Mouse (Mus musculus): ENCODE measurements at regions not wholly inside any gene's neighbourhood (a gene's known extent, or its start where the extent isn't known, plus 50 kb on each side); places are given as distances from the start of the nearest gene placed in this dataset.

DNA sequence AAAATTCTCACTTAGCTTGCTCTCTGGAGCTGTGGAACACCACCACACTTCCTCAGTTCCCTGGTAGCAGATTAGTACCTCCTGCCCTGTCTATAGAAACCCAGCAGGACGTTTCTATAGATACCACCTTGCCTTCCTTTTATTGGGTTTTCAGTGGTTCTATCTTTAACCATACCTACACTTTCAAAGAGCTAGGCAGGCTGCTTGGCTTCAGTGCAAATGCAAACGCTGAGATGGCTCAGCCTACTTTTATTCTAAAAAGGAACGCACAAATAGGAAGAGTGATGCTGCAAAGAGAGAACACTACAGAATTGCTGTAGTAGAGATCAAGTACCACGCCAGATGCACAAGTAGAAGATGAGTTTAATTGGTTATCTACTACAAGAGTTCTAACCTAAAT, 120.9 kb upstream of the Ifne start:
- no peak for DNase-seq

DNA sequence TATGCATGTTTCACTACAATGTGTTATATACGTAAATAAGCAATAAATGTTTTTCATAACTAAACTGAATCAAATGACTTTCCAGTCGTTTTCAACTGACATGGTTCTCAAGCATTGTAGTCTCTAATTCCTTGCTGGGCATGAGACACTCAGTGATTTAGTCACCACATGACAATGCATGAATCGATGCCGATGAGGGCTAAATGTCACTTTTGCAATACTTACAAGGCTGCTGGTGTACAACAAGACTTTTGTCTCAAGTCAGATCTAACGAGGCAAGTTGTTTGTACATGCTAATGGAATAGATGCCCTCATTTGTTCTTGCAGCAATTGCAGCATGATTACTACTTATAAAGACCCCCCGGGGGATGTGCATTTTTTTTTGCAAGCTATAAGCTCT, 120.2 kb upstream of the Ifne start:
- no peak for DNase-seq

DNA sequence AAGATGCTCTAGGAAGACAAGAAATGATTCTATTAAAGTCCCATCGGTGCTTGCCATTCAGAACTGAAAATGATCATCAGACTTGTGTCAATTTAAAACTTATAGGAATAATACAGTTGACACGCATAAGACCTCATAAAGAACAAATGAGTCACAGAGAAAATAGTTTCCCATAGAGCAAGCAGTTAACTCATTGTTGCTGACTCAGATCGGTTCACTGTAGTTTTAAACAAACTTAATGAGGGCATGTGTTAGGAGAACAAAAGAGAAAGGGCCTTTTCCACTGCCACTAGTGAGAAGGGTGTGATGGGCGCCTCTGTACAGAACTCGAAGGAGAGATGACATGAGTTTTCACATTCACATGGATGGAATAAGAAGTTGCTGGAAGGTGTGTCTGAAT, 118.3 kb upstream of the Ifne start:
- DNase-seq: no peak

DNA sequence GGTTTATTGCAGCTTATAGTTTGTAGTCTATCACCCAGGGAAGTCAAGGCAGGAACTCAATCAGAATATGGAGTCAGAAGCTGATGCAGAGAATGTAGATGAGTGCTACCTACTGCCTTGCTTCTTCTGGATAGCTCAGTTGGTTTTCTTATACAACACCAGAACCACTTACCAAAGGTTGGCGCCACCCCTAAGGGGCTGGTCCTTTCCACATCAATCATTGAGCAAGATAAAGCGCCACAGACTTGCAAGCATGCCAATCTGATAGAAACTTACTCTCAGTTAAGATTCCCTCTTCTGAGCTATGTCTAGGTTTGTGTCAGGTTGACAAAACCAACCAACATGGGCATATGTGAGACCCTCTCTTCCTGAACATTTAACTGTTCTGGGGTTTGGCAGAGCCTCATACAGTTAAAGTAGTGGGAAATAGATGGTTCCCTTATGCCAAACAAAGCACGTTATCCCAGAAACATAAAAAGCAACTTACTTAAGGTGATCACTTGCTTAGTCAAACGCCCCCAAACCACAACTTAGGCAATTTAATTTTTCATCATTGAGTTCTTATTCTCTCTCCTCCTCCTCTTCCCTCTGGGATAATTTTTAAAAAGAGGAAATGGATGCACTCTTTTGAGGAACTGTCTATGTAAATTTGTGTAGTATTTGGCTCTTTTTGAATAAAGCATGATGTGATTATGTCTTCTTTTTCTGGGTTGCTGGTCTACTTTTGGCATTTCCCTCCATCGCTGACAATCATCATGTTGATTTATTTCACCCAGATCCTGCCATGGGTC, 115.3 kb upstream of the Ifne start:
- DNase-seq: no peak

DNA sequence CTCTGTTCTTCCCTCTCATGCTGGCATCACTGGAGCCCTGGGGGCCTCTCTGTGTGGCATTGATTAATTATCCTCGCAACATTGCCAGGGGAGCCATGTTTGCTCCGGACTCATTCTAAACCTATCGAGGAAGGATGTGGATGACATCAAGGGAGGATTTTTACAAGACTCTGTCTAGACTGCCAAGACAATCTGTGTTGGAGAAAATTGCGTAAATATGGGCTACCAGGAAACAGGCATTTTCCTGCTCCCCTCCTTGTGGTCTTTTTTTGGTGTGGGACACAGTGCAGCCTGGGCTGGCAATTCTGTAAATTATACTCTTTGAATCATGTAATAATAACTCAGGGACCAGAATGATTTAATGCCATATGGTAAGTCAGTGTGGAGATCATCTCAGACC, 114.5 kb upstream of the Ifne start:
- DNase-seq: no peak

DNA sequence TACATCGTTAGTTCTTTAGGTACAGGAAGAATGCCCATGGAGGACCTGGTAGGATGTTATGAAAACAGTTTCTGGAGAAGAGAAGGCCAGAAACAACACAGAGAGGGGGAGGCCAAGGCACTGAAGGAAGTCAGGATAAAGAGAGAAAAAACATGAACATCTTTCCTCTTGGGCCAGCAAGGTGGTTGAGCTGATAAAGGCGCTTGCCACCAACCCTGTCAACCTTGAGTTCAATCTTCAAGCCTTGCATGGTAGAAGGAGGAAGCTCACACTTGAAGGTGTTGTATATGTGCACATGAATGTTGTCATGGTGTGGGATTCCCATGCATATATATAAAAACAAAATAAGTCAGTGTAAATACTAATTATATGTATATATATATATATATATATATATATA, 112.5 kb upstream of the Ifne start:
- no peak for DNase-seq

DNA sequence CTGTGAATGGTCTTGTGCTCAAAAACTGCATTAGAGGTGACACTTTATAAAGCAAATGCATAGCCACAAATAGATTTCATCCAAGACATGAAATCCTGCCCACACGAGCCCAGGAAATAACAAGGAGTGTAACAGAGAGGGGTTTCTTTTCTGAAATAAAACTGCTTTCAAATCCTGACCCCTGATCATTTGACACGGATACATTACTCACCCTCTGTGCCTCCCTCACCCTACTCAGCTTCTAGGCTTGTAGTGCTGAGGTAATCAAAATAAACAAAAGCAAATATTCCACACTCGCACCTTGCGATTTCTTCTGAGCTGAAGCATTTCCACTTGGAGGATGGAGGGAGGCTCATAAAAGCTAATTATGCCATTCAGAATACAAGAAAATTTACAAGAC, 108.4 kb upstream of the Ifne start:
- no peak for DNase-seq

DNA sequence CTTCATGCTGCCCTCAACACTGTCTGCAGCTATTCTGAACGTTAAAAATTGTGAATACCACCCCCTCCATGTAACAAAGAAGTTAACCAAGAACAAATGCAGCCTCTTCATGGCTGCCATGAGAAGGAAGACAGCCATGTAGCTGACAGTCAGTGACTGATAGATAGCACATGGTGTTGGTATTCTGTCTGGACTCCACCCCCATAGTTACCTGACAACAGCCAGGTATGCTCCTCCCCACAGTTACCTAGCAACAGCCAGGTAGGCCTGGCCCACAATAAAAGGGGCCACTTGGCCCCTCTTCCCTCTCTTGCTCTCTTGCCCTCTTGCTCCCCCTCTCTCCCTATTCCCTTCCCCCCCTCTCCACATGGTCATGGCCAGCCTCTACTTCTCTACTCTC, 107.1 kb upstream of the Ifne start:
- no peak for DNase-seq

DNA sequence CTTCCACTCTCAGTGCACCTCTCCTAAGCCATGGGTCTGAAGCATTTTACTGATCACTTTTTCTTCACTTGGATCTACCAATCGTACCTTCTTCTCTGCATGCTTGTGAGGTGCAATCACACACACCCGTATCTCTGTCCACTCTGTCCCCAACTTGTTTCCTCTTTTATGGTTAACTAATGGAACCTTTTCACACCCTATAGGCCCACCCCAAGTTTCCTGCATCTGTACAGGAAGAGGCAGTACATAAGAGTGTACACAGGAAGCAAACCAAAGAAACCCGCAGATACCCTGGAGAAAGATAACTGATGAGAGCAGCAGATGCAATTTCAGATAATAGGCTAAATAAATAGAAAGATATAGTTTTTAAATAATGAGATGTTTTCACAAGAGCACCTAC, 102.5 kb upstream of the Ifne start:
- DNase-seq: no peak

DNA sequence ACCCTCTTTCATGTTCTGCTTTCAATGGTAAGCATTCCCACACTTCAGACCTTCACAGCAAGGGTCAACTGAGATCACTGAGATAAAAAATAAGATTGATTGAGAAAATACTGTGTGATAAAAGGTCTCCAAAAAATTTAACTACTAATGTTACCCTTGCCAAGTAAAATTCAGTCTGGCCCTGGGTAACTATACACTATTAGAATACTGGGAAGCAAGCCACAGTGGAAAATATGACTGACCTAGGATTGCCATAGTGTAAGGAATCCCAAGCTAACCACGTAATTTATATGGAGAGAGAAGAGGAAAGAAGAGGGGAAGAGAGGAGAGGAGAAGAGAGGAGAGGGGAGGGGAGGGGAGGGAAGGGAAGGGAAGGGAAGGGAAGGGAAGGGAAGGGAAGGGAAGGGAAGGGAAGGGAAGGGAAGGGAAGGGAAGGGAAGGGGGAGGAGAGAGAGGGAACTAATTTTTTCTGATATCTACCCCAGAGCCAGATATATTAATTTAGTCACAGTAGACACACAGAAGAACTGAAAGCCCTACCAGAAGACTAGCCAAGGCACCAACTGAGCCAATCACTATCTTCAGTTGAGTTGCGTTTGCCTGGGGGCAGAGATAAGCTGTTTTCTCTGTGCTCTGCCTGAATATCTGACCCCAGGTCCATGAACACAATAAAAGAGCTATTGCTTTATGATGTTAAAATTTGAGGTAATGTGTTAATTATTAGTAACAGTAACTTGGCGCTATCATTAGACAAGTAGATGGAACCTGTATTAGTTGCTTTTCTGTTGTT, 97.3 kb upstream of the Ifne start:
- DNase-seq: no peak

DNA sequence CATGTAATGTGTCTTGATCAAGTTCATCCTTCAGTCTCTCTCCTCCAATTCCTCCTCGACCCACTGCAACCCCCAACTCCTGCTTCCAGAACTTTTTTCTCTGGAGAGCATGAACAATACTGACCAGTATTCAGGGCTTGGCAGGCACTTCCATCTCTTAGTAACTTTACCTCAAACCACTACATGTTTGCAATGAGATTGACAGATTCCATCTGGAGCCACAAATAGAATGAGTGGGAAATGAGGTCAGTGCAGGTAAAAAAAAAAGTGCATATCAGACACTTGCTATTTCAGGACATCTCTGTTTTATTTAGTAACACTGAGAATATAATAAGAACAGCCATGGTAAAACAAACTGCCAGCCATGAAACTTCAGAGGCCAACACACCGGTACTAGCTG, 94.5 kb upstream of the Ifne start:
- DNase-seq: no peak

DNA sequence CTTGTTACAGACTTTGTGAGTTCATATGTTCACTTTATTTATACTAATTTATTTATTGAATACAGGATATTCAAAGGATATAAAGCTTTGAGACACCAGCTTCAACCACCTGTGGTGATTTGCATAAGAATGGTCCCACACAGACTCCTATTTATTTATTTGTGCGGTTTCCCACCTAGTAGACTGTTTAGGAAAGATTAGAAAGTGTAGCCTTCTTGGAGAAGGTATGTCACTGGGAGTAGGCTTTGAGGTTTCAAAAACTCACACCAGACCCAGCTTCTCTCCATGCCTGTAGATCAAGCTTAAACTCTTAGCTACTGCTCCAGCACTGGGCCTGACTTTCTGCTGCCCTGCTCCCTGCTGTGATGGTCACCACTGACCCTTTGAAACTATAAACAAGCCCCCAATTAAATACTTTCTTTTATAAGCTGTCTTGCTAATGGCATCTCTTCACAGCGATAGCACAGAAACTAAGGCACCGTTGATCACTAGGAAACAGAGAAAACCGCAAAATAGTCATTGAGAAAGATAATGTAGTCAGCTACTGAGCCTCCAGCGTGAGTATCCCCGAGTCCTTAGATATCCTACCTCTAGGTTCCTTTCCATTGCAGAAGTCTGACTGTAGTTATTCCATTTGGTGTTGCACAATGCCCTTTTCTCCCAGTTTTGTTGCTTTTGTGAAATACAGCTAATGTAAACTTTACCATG, 89.3 kb upstream of the Ifne start:
- no peak for DNase-seq

DNA sequence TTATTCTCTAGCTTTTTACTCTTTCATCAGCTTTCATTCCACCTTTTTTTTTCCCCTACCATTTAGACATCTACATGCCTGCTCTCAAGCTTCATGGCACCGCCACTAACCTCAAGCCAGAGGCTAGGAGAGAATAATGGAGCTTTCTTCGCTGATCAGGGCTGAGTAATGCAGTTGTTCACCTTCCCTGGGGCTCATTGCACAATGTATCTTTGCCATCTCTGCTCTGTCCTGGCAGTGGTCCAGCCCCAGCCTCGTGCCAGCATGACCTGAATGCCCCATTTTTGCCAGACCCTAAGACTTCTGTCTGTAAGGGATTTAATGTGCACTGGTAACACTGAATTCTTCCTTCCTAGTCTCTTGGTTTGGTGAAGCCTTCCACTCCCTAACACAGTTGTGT, 79.6 kb upstream of the Ifne start:
- peak in 1 of 2 experiments; percentile 16 for DNase-seq

DNA sequence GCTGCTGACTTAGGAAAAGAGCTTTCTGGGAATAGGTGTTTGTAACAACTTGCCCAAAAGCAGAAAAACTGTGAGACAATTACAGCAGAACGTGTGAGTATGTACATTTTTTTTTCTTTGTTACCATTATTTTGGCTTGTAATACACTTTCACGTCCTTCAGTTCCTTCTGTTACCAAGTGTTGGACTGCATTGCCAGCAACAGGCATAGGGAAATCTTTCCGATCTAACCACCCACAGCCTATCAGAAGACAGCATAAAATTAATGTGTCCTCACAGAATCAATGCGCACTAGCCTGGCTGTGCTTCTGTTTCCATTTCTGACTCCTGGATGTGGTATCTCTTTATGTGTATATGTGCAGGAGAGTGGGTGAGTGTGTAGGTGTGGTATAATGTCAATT, 76.6 kb upstream of the Ifne start:
- no peak for DNase-seq

DNA sequence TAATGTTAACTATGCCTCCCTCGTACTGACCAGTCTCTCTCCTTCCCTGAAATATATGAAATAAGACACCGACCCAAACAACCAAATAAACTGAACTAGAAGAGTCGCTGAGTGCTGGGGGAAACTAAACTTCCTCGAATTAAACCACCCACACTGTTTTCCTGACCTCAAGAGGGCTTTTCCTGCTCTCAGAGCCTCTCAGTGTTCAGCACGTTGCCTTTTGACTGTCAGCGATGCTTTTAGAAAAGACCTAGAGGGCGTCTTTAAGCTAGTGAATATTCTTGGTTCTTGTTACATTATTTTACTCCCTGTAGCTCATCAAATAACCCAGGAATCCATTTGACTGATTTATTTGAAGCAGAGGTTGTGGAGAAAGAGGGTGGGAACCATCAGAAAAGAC, 76.2 kb upstream of the Ifne start:
- no peak for DNase-seq

DNA sequence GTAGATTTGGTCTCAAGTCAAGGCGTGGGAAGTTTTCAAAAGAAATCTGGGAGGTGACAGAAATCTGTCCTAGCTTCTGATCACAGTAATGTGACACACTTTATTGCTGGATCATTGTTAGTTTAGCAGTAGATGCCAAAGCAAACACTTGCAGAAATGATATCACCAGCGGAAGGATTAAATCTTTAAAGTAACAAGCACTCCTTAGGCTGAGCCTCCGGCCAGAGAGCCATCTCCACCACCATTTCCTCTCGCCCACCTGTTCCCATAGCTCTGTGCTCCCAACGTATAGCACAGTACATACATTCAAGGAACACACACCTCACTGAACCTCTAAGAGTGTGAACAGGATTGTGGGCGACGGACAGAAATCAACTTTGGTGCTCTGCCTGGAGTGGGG, 75.6 kb upstream of the Ifne start:
- no peak for DNase-seq

DNA sequence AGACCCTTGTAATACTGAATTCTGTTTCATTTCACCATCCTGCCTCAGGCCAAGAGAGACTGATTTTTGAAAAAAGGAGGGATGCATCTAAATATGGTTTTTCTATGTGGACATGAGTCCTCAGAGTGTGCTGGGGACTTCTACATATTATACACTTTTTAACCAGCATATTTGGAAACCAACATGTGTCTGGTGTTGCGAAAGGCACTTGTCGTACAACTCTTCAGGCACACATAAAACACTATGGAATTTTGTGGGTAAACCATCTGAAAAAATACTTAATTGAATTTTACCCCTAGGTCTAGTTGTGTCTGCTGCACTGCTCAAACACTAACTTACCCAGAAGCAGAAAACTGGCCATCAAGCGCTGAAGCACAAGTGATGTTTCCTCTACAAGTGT, 74.0 kb upstream of the Ifne start:
- no peak for DNase-seq

DNA sequence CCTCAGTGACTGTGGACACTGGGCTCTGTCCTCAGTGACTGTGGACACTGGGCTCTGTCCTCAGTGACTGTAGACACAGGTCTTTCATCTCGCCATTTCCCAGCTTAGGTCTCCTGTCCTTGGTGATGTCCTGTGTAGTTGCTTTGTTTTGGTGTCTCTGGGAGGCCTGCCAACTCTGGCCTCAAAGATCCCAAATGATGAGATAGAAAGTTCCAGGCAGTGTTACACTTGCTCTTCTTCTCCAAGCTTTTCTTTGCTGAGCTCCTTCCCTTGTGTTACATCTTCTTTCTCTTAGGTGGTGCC, 71.0 kb upstream of the Ifne start:
- no peak for DNase-seq

DNA sequence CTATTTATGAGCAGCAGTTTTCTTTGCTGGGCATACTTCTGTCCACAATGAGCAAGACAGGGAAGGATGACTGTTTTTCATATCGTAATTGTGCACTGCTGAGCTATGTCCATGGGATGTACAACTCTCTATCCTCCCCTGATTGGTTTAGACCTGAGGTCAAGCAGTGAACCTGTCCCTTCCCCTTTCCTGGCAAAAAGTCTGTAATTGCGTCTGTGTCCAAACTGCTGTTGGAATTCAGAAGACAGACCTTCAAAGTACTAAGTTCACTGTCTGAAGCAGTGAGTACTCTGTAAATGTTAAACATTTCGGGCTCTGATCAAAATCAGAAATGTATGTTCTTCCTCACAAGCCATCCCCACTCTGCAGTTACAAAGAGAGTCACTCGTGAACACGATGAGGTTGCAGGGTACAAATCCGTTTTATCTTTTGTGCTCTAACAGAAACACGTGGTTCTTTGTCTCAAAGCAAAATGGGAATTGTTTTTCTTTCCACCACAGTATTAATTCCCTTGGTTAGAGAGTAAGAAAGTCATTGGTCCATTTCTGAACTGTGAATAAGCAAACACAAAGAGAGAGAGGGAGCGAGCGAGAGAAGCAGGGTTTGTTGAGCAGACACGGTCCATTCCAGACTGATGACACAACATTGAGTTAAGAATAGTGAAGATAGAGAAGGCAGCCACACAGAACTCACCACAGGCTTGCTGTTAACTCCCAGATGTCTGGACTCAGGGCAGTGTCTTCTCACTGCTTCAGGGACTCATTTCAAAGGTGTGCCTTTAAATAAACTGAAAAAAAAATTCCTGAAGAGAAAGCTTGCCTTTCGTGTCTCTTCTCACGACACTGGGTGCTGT, 70.4 kb upstream of the Ifne start:
- no peak for DNase-seq

DNA sequence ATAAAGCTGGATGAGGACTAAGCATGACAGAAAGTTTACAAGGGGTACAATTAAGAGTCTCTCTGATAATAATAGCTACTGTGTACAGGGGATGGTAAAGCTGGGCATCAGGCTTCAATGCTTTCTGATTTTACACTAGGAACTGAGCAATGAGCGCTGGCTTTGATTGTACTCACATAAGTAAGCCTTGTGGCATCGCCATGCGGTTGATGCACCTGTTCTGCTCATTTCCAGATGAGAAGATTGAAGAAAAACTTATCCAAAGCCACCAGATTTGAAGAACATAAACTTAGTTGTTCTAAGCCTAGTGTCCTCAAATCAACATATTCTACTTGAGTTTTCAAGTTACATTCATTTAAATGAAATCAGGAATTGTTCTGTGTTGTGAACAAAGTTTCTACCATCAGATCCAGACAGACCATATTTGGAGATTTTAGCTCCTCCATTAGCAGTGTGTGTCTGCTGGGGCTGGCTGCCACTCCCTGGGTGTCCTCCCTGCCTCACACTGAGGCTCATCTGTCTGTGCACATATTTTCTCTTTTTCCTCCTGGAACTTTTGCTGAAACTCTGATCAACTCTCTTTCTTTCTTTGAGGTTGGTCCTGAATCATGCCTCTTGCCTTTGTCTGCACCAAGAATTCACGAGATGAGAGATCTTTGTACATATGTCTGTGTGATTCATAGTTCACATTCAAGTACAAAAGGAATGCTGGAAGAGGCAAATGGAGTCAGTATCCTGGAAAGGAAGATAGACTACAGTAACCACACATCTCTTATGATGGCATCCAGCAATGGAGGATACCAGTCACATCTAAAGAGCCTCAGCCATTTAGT, 68.2 kb upstream of the Ifne start:
- DNase-seq: no peak

DNA sequence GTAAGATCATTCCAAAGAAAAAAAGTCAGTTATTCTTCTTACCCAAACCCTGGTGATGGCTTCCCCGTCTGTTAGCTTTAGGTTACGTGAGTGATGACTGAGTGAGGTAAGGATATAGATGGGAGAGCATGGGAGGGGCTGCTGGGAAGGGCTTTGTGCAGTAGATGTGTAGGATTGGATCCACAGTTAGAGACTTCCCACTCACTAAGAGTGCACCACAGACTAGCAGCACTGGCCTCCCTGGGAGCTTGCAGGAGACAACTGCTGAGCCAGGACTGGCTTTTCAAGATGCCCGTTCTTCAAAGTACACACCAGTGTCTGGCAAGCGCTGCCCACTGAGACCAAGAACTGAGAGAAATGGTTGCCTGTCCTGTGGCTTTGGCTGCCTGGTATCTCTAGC, 62.0 kb upstream of the Ifne start:
- no peak for DNase-seq

DNA sequence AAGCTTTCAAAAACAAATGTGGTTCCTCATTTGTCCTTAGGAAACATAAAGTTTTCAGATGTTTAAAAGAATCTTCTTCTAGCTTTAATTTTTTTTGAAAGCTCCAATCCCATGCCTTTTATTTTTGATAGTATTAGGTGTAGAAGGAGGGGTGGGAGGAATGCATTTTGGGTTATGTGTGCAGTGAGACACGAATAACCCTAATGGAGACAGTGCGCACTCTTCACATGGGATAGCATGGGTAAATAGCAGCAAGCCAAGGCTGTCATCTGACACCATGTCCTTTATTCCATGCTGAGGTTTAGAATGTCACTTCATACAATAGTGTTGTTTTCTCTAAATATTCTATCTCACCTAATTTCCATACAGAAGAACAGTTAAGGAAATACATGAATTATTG, 60.7 kb upstream of the Ifne start:
- DNase-seq: no peak
